8 mouse cellular contexts compared by ENCODE assay signal in the genomic region with DNA sequence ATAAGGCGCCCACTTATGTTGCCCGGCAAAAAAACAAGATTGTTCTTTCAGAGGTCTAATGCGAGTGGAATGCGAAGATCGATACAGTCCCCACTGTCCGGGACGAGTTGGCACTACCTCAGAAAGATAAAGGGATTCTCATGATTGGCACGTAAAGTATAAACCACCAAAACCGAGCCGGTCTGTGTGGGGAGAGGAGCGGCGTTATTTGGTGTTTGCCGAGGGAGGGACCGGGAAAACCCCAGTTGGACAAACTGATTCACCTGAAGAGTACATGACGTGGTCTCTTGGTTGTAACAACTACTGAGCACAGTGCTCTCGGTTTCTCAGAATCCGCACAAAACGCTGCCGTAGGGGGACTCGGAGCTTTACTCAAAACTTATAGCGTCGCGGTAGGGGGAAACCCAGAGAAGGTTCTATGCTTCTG. TPM values are rescaled to one million over a fixed set of nuclear protein-coding genes. Genes with fewer than 3 reads are reported as not detected.
DNase-seq lines count a peak whose midpoint lies in the region; ATAC-seq and TF ChIP-seq lines count a peak whose summit lies in the region.

No protein-coding gene starts in this region.

- peak overlapping the region; percentile 60 for H3K9ac ChIP-seq in midbrain, embryonic 11.5 days (ENCODE audit: low read length)

- no peaks in the 10 kb centered on the region for H3K9me3 ChIP-seq in embryonic facial prominence, embryonic 10.5 days
- no peaks in the 10 kb centered on the region for H3K9me3 ChIP-seq in midbrain, embryonic 11.5 days (ENCODE audit: control insufficient read depth, low read length)

- no peak for TF ChIP-seq CTCF in left cerebral cortex, adult 2 months (IDR thresholded peaks at IDR 0.05)

- peak overlapping the region; percentile 58 for H3K4me3 ChIP-seq in left cerebral cortex, adult 2 months
- H3K4me3 ChIP-seq in embryonic facial prominence, embryonic 10.5 days, result peak overlapping the region; percentile 70
- H3K4me3 ChIP-seq in midbrain, embryonic 11.5 days (ENCODE audit: low read depth, low read length), result peak overlapping the region; percentile 60

- no peak for DNase-seq in left cerebral cortex, adult 2 months (ENCODE audit: extremely low spot score in 1 of 2, low spot score in 2 of 2)
- DNase-seq in left cerebral cortex, postnatal 36 days (ENCODE audit: low spot score in 2 of 2), result no peak
- DNase-seq in embryonic facial prominence, embryonic 10.5 days (ENCODE audit: low spot score), result no peak
- DNase-seq in midbrain, embryonic 11.5 days (ENCODE audit: low spot score, missing footprints), result peak; percentile 90
- DNase-seq in layer of hippocampus, adult 11-12 months (ENCODE audit: low spot score), result no peak
- DNase-seq in layer of hippocampus, adult 9-11 months, result no peak
- DNase-seq in frontal cortex, postnatal 14 days (ENCODE audit: low spot score in 2 of 2), result no peak

- peak overlapping the region; percentile 86 for H3K4me2 ChIP-seq in midbrain, embryonic 11.5 days

- under 1% methylated on average over 23 of the region's 23 CpGs for WGBS in embryonic facial prominence, embryonic 10.5 days
- 1% methylated on average over 23 of the region's 23 CpGs for WGBS in midbrain, embryonic 11.5 days

- H3K27me3 ChIP-seq in embryonic facial prominence, embryonic 10.5 days (replicated peaks; ENCODE audit: low read depth, poor library complexity, severe bottlenecking), result no peaks in the 10 kb centered on the region
- H3K27me3 ChIP-seq in midbrain, embryonic 11.5 days (ENCODE audit: control insufficient read depth, insufficient read depth, low read length), result no peaks in the 10 kb centered on the region

- no peak overlapping the region; the same call in 1 of the 2 replicates for H3K27ac ChIP-seq in left cerebral cortex, adult 2 months
- H3K27ac ChIP-seq in embryonic facial prominence, embryonic 10.5 days (replicated peaks), result peak overlapping the region; percentile 92
- no peak overlapping the region for H3K27ac ChIP-seq in midbrain, embryonic 11.5 days (ENCODE audit: low read depth, low read length)

- intact Hi-C loops in left cerebral cortex, adult 2 months (cut with DNase I), result loop anchor here (1.0 to 5.0 kb wide), 3 partner anchors 18 to 140 kb away; a partner anchor contains a TSS
- intact Hi-C loops in left cerebral cortex, postnatal 36 days (cut with DNase I), result loop anchor here (5.0 kb wide), 3 partner anchors 115 to 195 kb away; a partner anchor contains a TSS

- H3K36me3 ChIP-seq in embryonic facial prominence, embryonic 10.5 days (replicated peaks), result peaks cover 42% of the 10 kb centered on the region
- peaks cover 13% of the 10 kb centered on the region for H3K36me3 ChIP-seq in midbrain, embryonic 11.5 days (ENCODE audit: control insufficient read depth, insufficient read depth, low read length)

- ATAC-seq in inflammation-experienced regulatory T-cells, adult 6 months, result peak; percentile 22
- ATAC-seq in midbrain, embryonic 11.5 days (ENCODE audit: low FRiP score), result no peak

- H3K4me1 ChIP-seq in embryonic facial prominence, embryonic 10.5 days, result peaks cover 65% of the 10 kb centered on the region
- peaks cover 39% of the 10 kb centered on the region for H3K4me1 ChIP-seq in midbrain, embryonic 11.5 days (ENCODE audit: control insufficient read depth, insufficient read depth, low read length)

RNA-seq across cellular contexts. Expression of a gene that starts 0.4 kb away (rescaled TPM):
- total RNA-seq in left cerebral cortex, adult 2 months (2021), result 10 to 100 TPM; 24.4 to 27.7 TPM
- total RNA-seq in left cerebral cortex, postnatal 36 days (2021), result 10 to 100 TPM; 32.5 to 36.1 TPM
- polyA plus RNA-seq in embryonic facial prominence, embryonic 10.5 days (2016; fragmentation: Nextera tagmentation; extraction: Ambion mirVana), result 8.8 and 9.2 TPM in 2 replicates
- 1 to 10 TPM; 2.7 to 3.6 (median 3.2) TPM for polyA plus RNA-seq in inflammation-experienced regulatory T-cells, adult 6 months (2017; shearing (Covaris generic))
- 7.9 and 8.5 TPM in 2 replicates for polyA plus RNA-seq in midbrain, embryonic 11.5 days (2014; fragmentation: Nextera tagmentation; extraction: Ambion mirVana)

RNA-seq across cellular contexts. Expression of a gene that starts 0.4 kb away (rescaled TPM):
- total RNA-seq in left cerebral cortex, adult 2 months (2021), result 1 to 10 TPM; 3.0 to 3.1 TPM
- total RNA-seq in left cerebral cortex, postnatal 36 days (2021), result 1 to 10 TPM; 2.7 to 3.2 TPM
- polyA plus RNA-seq in embryonic facial prominence, embryonic 10.5 days (2016; fragmentation: Nextera tagmentation; extraction: Ambion mirVana), result 13.5 and 15.3 TPM in 2 replicates
- 10 to 100 TPM in 2 of 3 experiments, 1 to 10 TPM in 1; 9.1 to 13.2 (median 11.3) TPM for polyA plus RNA-seq in inflammation-experienced regulatory T-cells, adult 6 months (2017; shearing (Covaris generic))
- polyA plus RNA-seq in midbrain, embryonic 11.5 days (2014; fragmentation: Nextera tagmentation; extraction: Ambion mirVana), result 6.4 and 7.1 TPM in 2 replicates

RNA-seq across cellular contexts. Expression of a gene that starts 6.5 kb away (rescaled TPM):
- total RNA-seq in left cerebral cortex, adult 2 months (2021), result 100 to 1,000 TPM; 647 to 724 TPM
- 100 to 1,000 TPM; 673 to 732 TPM for total RNA-seq in left cerebral cortex, postnatal 36 days (2021)
- polyA plus RNA-seq in embryonic facial prominence, embryonic 10.5 days (2016; fragmentation: Nextera tagmentation; extraction: Ambion mirVana), result 1,123 and 1,138 TPM in 2 replicates
- polyA plus RNA-seq in inflammation-experienced regulatory T-cells, adult 6 months (2017; shearing (Covaris generic)), result 1,000 to 10,000 TPM; 2,768 to 4,435 (median 3,801) TPM
- 1,223 and 1,245 TPM in 2 replicates for polyA plus RNA-seq in midbrain, embryonic 11.5 days (2014; fragmentation: Nextera tagmentation; extraction: Ambion mirVana)

RNA-seq across cellular contexts. Expression of a gene that starts 11.3 kb away (rescaled TPM):
- 10 to 100 TPM; 19.0 to 19.7 TPM for total RNA-seq in left cerebral cortex, adult 2 months (2021)
- total RNA-seq in left cerebral cortex, postnatal 36 days (2021), result 10 to 100 TPM; 20.5 to 28.0 TPM
- 107 and 123 TPM in 2 replicates for polyA plus RNA-seq in embryonic facial prominence, embryonic 10.5 days (2016; fragmentation: Nextera tagmentation; extraction: Ambion mirVana)
- 1 to 10 TPM in 1 of 3 experiments, not detected in 2; 1.4 TPM for polyA plus RNA-seq in inflammation-experienced regulatory T-cells, adult 6 months (2017; shearing (Covaris generic))
- 54.7 and 55.1 TPM in 2 replicates for polyA plus RNA-seq in midbrain, embryonic 11.5 days (2014; fragmentation: Nextera tagmentation; extraction: Ambion mirVana)

RNA-seq across cellular contexts. Expression of a gene that starts 11.5 kb away (rescaled TPM):
- 10 to 100 TPM; 10.5 to 10.6 TPM for total RNA-seq in left cerebral cortex, adult 2 months (2021)
- 10 to 100 TPM; 10.5 to 12.5 TPM for total RNA-seq in left cerebral cortex, postnatal 36 days (2021)
- polyA plus RNA-seq in embryonic facial prominence, embryonic 10.5 days (2016; fragmentation: Nextera tagmentation; extraction: Ambion mirVana), result 151 and 157 TPM in 2 replicates
- 1 to 10 TPM; 3.5 to 6.8 (median 3.6) TPM for polyA plus RNA-seq in inflammation-experienced regulatory T-cells, adult 6 months (2017; shearing (Covaris generic))
- polyA plus RNA-seq in midbrain, embryonic 11.5 days (2014; fragmentation: Nextera tagmentation; extraction: Ambion mirVana), result 72.0 and 79.7 TPM in 2 replicates
